Mouse (Mus musculus): ENCODE data around the gene Gadd45b. TPM values are rescaled to one million over a fixed set of nuclear protein-coding genes. Genes with fewer than 3 reads are reported as not detected.

Gadd45b gene
- total and polyA plus RNA-seq, 3 experiments = 14.9 to 52.5 (median 24.4) TPM

DNA sequence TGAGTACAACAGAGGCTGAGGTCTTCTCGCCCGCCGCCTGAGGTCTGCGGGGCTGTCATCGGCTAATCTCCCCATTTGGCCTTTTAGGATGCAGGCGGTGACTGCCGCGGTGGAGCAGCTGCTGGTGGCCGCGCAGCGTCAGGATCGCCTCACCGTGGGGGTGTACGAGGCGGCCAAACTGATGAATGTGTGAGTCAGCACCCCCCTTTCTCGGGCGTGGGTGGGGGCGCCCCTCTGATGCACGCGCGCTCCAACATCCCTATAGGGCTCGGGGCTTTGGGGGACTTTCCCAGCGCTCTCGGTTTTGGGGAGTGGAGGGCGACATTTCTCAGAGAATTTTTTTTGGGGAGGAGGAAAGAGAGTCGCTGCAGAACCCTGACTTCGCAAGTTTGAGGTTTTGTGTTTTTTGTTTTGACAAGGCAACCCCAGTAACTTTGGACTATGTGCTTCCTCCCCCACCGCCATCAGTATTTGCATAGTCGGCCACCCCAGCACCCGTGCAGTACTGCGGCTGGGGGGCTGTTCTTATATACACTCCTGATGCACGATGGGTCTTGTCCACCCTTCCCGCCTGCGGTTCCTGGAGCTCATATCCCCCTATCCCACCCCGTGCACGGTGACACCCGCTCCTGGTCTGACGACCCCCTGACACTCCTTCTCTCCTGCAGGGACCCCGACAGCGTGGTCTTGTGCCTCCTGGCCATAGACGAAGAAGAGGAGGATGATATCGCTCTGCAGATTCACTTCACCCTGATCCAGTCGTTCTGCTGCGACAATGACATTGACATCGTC, 684 bp downstream of the Gadd45b start:
- no peaks in the 10 kb centered on the region for H3K9me3 ChIP-seq (replicated peaks; ENCODE audit: low read length)
- peaks cover 20 to 63% of the 10 kb centered on the region in 2 experiments for H3K4me1 ChIP-seq (ENCODE audit: control insufficient read depth in 1 of 2, insufficient read depth in 2 of 2)
- peak overlapping the region; percentile 80 for H3K9ac ChIP-seq (ENCODE audit: insufficient read depth, low read depth)
- H3K27ac ChIP-seq (ENCODE audit: insufficient read depth, low read depth) = peak overlapping the region; percentile 72
- DNase-seq (ENCODE audit: extremely low read depth) = peak; percentile 44
- H3K79me2 ChIP-seq (replicated peaks; ENCODE audit: control insufficient read depth, extremely low read depth, insufficient read depth, poor library complexity, severe bottlenecking) = peaks cover 9% of the 10 kb centered on the region
- dilution Hi-C loops (cut with MboI; ENCODE audit: extremely low pct_ligation_motif_present, extremely low pct_unique_long_range_greater_than_20kb, low sequenced_read_pairs) (no loop called here), in situ Hi-C loops (cut with MboI; ENCODE audit: low pct_ligation_motif_present, low pct_unique_long_range_greater_than_20kb, low sequenced_read_pairs) (loop anchor here (5.0 kb wide), 1 partner anchor 37 kb away; no protein-coding TSS in a partner anchor)
- H3K4me3 ChIP-seq (replicated peaks in 1 of 3; ENCODE audit: low read depth in 2 of 3, low read length in 2 of 3, poor library complexity in 1 of 3) = peak overlapping the region; percentile 64 to 96 (median 89)
- TF ChIP-seq RCOR1 (conservative IDR thresholded peaks at IDR 0.05; ENCODE audit: low read depth, low read length) = no peak
- peak; percentile 81 for TF ChIP-seq BHLHE40 (IDR thresholded peaks at IDR 0.05; ENCODE audit: low read depth, low read length)
- TF ChIP-seq KAT2A (IDR thresholded peaks at IDR 0.05; ENCODE audit: insufficient replicate concordance, low read length) = 0 out of 2 replicates have a peak, but pooled peaks have one; percentile 31
- TF ChIP-seq ZNF384 (IDR thresholded peaks at IDR 0.05; ENCODE audit: low read depth, low read length) = peak; percentile 34; the same call in 1 of the 2 replicates
- TF ChIP-seq MAZ (IDR thresholded peaks at IDR 0.05; ENCODE audit: low read depth, low read length) = peak; percentile 32; the same call in 1 of the 2 replicates
- TF ChIP-seq POLR2A (IDR thresholded peaks at IDR 0.05; ENCODE audit: low read depth, low read length) = no peak
- no peak; the same call in 1 of the 2 replicates for TF ChIP-seq MAFK (IDR thresholded peaks at IDR 0.05; ENCODE audit: insufficient replicate concordance, low read length)
- TF ChIP-seq CHD2 (IDR thresholded peaks at IDR 0.05; ENCODE audit: low read length) = 0 out of 2 replicates have a peak, but pooled peaks have one; percentile 12
- no peak for TF ChIP-seq ZKSCAN1 (IDR thresholded peaks at IDR 0.05; ENCODE audit: borderline replicate concordance, low read depth, low read length)
- peak; percentile 45 for TF ChIP-seq SIN3A (IDR thresholded peaks at IDR 0.05; ENCODE audit: low read length)
- H3K36me3 ChIP-seq (replicated peaks in 1 of 2; ENCODE audit: control insufficient read depth in 1 of 2, insufficient read depth in 1 of 2, low read length in 1 of 2) = peaks cover 3 to 14% of the 10 kb centered on the region in 2 experiments
- peaks cover 3% of the 10 kb centered on the region for H3K27me3 ChIP-seq (replicated peaks)
- peak overlapping the region; percentile 73 for H3K4me2 ChIP-seq (ENCODE audit: insufficient read depth, low read depth, poor library complexity, severe bottlenecking)

GRCm38 (mm10) chr10:80931153-80931671, 1.3 kb downstream of the Gadd45b start:
- Histone ChIP-seq H3K27ac (ENCODE audit: insufficient read depth, low read depth) (peak overlapping the region; percentile 41; the same call in 1 of the 2 replicates), H3K9ac (ENCODE audit: insufficient read depth, low read depth) (peak overlapping the region; percentile 80), H3K4me2 (ENCODE audit: insufficient read depth, low read depth, poor library complexity, severe bottlenecking) (peak overlapping the region; percentile 73), H3K9me3 (replicated peaks; ENCODE audit: low read length) (no peaks in the 10 kb centered on the region), H3K36me3 (replicated peaks in 1 of 2; ENCODE audit: control insufficient read depth in 1 of 2, insufficient read depth in 1 of 2, low read length in 1 of 2) (peaks cover 3 to 14% of the 10 kb centered on the region in 2 experiments), H3K27me3 (replicated peaks) (peaks cover 7% of the 10 kb centered on the region), H3K4me1 (ENCODE audit: control insufficient read depth in 1 of 2, insufficient read depth in 2 of 2) (peaks cover 25 to 69% of the 10 kb centered on the region in 2 experiments), H3K79me2 (replicated peaks; ENCODE audit: control insufficient read depth, extremely low read depth, insufficient read depth, poor library complexity, severe bottlenecking) (peaks cover 9% of the 10 kb centered on the region), H3K4me3 (replicated peaks in 1 of 3; ENCODE audit: low read depth in 2 of 3, low read length in 2 of 3, poor library complexity in 1 of 3) (peak overlapping the region; percentile 64 to 96 (median 89))
- DNase-seq (ENCODE audit: extremely low read depth) = no peak
- in situ Hi-C loops (cut with MboI; ENCODE audit: low pct_ligation_motif_present, low pct_unique_long_range_greater_than_20kb, low sequenced_read_pairs) (loop anchor here (5.0 kb wide), 1 partner anchor 36 kb away; no protein-coding TSS in a partner anchor), dilution Hi-C loops (cut with MboI; ENCODE audit: extremely low pct_ligation_motif_present, extremely low pct_unique_long_range_greater_than_20kb, low sequenced_read_pairs) (no loop called here)
- TF ChIP-seq SIN3A (IDR thresholded peaks at IDR 0.05; ENCODE audit: low read length) = 0 out of 2 replicates have a peak, but pooled peaks have one; percentile 16
- TF ChIP-seq MXI1 (IDR thresholded peaks at IDR 0.05; ENCODE audit: low read depth, low read length) = 0 out of 2 replicates have a peak, but pooled peaks have one; percentile 24
- no peak for TF ChIP-seq SMC3 (IDR thresholded peaks at IDR 0.05; ENCODE audit: low read depth, low read length)

Measured in CH12.LX (cell line).